Mouse (Mus musculus) lung, postnatal 0 days (tissue): ENCODE measurements around the gene Jam2. TPM values are rescaled to one million over a fixed set of nuclear protein-coding genes. Genes with fewer than 3 reads are reported as not detected.

Experiments
- ATAC-seq: fragments of 200-750 bp; cut with Nextera tagmentation; 2 replicates; pipeline ENCODE4 v1.8.0; 2017; ENCODE audit warnings: moderate library complexity
- DNase-seq: peaks from one replicate; pipeline ENCODE4 v3.0.0-alpha.2; 2016; ENCODE audit warnings: low spot score
- H3K27ac ChIP-seq: fragments of 300-500 bp; sonication (generic); 2 replicates; pipeline ENCODE4 v1.5.1; 2014; ENCODE audit warnings: antibody characterized with exemption, mild to moderate bottlenecking, low read length, mixed read lengths
- H3K27me3 ChIP-seq: fragments of 300-500 bp; sonication (generic); replicated peaks from 2 replicates; pipeline ENCODE4 v1.6.1; 2014; ENCODE audit warnings: low read length, mixed read lengths; ENCODE audit not compliant: insufficient read depth
- H3K36me3 ChIP-seq: fragments of 300-500 bp; sonication (generic); 2 replicates; pipeline ENCODE4 v1.6.1; 2014; ENCODE audit warnings: low read length, mixed read lengths; ENCODE audit not compliant: insufficient read depth
- H3K4me1 ChIP-seq: fragments of 300-500 bp; sonication (generic); 2 replicates; pipeline ENCODE4 v1.6.1; 2014; ENCODE audit warnings: antibody characterized with exemption, low read depth, low read length, mixed read lengths; ENCODE audit not compliant: insufficient read depth
- H3K4me2 ChIP-seq: fragments of 300-500 bp; sonication (generic); replicated peaks from 2 replicates; pipeline ENCODE4 v1.6.1; 2014; ENCODE audit warnings: low read depth, mild to moderate bottlenecking, low read length, moderate library complexity, mixed read lengths
- H3K4me3 ChIP-seq: fragments of 300-500 bp; sonication (generic); 2 replicates; pipeline ENCODE4 v1.5.1; 2014; ENCODE audit warnings: low read depth, low read length
- H3K9ac ChIP-seq: fragments of 300-500 bp; sonication (generic); replicated peaks from 2 replicates; pipeline ENCODE4 v1.6.1; 2014; ENCODE audit warnings: low read depth, mild to moderate bottlenecking
- H3K9me3 ChIP-seq: fragments of 300-500 bp; sonication (generic); 2 replicates; pipeline ENCODE4 v1.6.1; 2016; ENCODE audit warnings: low read length, mixed read lengths
- CTCF ChIP-seq: IDR thresholded peaks from 2 replicates; pipeline ENCODE4 v1.5.1; 2016; ENCODE audit warnings: antibody characterized with exemption, mild to moderate bottlenecking
- EP300 ChIP-seq: IDR thresholded peaks from 2 replicates; pipeline ENCODE4 v1.6.1; 2016; ENCODE audit warnings: antibody characterized with exemption, mild to moderate bottlenecking, control low read depth
- WGBS: fragments of 180-500 bp; shearing (Covaris S2); extraction: QIAGEN DNeasy Blood & Tissue Kit; methylation state at CpG from one replicate; pipeline ENCODE4 v1.1.7; 2014; 5-methylcytosine and 5-hydroxymethylcytosine counted together
- polyA plus RNA-seq: library from polyadenylated mRNA; unstranded; fragments of >200 nt; fragmentation: Nextera tagmentation; extraction: Ambion mirVana; gene quantifications from 2 replicates; pipeline ENCODE4 v1.2.1, GENCODE M21; 2015

Jam2 gene
- polyA plus RNA-seq, 1 experiment from 2014 or later = 38.2 TPM

DNA sequence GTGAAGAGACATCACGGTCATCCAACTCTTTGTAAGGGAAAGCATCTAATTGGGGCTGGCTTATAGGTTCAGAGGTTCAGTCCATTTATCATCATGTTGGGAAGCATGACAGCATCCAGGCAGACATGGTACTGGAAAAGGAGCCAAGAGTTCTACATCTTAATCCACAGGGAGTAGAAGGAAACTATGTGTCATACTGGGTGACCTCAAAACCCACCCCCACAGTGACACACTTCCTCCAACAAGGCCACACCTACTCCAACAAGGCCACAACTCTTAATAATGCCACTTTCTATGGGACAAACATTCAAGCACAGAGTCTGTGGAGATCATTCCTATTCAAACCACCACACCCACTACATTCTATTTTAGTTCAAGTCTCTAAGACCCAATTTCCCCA is 36.3 kb downstream of the Jam2 start:
- Histone ChIP-seq H3K27me3 (no peaks in the 10 kb centered on the region), H3K9me3 (no peaks in the 10 kb centered on the region), H3K27ac (no peak overlapping the region), H3K4me2 (no peak overlapping the region), H3K9ac (no peak overlapping the region), H3K4me3 (no peak overlapping the region), H3K4me1 (no peaks in the 10 kb centered on the region), H3K36me3 (no peaks in the 10 kb centered on the region)
- 68% methylated on average over 1 of the region's 1 CpGs for WGBS
- TF ChIP-seq EP300 (peak; percentile 65), CTCF (no peak)
- ATAC-seq (peak; percentile 49; the same call in 1 of the 2 replicates), DNase-seq (peak; percentile 11)

DNA sequence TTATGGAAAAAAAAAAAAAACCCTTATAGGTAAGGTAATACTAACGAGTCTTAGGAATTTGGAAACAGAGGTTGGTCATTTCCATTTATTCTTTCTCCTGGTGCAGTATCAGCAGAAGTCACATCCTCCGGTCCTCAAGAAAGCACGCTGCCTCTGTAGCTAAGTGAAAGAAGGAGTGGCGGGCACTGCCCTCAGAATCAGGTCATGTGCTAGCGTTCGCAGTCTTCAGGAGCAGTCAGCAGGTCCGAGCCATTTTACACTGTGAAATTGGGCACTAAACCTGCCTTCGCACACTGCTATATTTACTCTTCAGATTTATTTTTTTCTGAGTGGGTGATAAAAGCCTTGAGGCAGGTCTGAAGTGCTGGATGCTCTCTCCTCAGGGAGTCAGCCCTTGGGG is 39.9 kb downstream of the Jam2 start:
- TF ChIP-seq EP300 (no peak), CTCF (no peak)
- DNase-seq = no peak
- 68% methylated on average over 8 of the region's 8 CpGs for WGBS
- Histone ChIP-seq H3K4me1 (no peaks in the 10 kb centered on the region), H3K4me3 (no peak overlapping the region), H3K27me3 (no peaks in the 10 kb centered on the region), H3K36me3 (no peaks in the 10 kb centered on the region), H3K9me3 (no peaks in the 10 kb centered on the region), H3K4me2 (no peak overlapping the region), H3K27ac (no peak overlapping the region), H3K9ac (no peak overlapping the region)
- ATAC-seq = no peak

DNA sequence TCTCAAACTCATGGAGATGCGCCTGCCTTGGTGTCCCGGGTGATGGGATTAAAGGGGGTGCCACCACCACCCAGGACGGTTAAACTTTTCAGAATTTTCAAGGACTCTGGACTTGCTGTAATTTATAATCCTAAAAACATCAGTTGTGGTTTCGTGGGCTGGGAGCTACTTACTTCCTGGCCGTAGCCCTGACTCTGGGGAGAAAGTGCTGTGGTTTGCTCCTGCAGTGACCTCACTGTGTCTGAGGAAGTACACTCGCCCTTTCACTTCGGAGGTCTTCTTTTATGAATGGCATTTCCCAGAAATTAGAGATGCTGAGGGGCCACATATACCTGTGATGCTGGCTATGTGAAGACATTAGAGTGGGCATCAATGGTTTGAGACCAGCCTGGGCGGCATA is 40.6 kb downstream of the Jam2 start:
- WGBS = 69% methylated on average over 8 of the region's 8 CpGs
- Histone ChIP-seq H3K4me3 (no peak overlapping the region), H3K9ac (no peak overlapping the region), H3K27me3 (no peaks in the 10 kb centered on the region), H3K27ac (no peak overlapping the region), H3K4me2 (no peak overlapping the region), H3K9me3 (no peaks in the 10 kb centered on the region), H3K36me3 (no peaks in the 10 kb centered on the region), H3K4me1 (no peaks in the 10 kb centered on the region)
- TF ChIP-seq EP300 (no peak), CTCF (no peak)
- DNase-seq = no peak
- ATAC-seq = no peak

DNA sequence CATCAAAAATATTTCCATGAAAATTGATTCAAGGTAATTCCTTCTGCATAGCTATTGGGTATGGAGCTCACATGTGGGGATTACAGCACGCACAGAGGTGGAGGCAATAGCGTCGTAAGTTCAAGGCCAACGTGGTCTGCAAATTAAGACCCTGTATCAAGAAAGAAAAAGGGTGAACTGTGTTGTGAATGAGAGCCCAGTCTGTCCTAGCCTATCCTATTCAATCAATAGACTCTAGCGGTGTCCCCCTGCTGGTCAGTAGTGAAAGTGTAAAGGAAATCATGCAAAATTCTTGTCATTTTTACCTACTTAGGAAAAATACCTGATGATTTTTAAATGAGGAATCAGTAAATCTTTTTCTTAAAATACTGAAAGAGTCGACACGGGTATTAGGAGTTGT is 43.5 kb downstream of the Jam2 start:
- 33% methylated on average over 7 of the region's 7 CpGs for WGBS
- TF ChIP-seq EP300 (no peak), CTCF (peak; percentile 79)
- Histone ChIP-seq H3K36me3 (0 out of 2 replicates have a peak, but pooled peaks cover 6% of the 10 kb centered on the region), H3K9ac (no peak overlapping the region), H3K4me3 (no peak overlapping the region), H3K4me2 (no peak overlapping the region), H3K9me3 (no peaks in the 10 kb centered on the region), H3K27ac (no peak overlapping the region), H3K27me3 (no peaks in the 10 kb centered on the region), H3K4me1 (no peaks in the 10 kb centered on the region)
- ATAC-seq (no peak), DNase-seq (peak; percentile 60)

DNA sequence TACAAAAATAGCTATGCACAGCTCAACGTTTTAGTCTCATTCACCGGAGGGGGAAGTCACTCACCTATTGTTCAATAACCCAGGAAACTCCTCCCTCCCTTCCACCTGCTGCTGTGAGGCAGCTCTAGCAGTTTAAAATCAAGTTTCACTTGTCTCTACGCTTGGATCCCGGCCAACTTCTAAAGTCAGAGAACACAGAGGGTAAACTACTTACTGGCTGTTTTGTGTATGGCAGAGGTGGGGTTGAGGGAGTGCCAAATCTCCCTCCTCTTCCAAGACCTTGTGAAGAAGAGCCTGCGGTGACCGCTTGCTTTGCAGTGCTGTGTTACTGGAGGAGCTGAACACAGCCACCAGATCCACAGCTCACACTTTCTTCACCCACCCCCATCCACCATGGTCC is 51.1 kb downstream of the Jam2 start:
- H3K9me3 ChIP-seq = no peaks in the 10 kb centered on the region
- H3K27ac ChIP-seq = peak overlapping the region; percentile 38; the same call in 1 of the 2 replicates
- peak; percentile 77 for DNase-seq
- no peaks in the 10 kb centered on the region for H3K4me1 ChIP-seq
- peaks cover 52% of the 10 kb centered on the region; the same call in 1 of the 2 replicates for H3K36me3 ChIP-seq
- TF ChIP-seq EP300 = no peak; the same call in 1 of the 2 replicates
- TF ChIP-seq CTCF = no peak
- 40% methylated on average over 6 of the region's 6 CpGs for WGBS
- no peak overlapping the region for H3K4me3 ChIP-seq
- H3K4me2 ChIP-seq = peak overlapping the region; percentile 8; the same call in 1 of the 2 replicates
- no peaks in the 10 kb centered on the region for H3K27me3 ChIP-seq
- H3K9ac ChIP-seq = no peak overlapping the region
- peak; percentile 71 for ATAC-seq

DNA sequence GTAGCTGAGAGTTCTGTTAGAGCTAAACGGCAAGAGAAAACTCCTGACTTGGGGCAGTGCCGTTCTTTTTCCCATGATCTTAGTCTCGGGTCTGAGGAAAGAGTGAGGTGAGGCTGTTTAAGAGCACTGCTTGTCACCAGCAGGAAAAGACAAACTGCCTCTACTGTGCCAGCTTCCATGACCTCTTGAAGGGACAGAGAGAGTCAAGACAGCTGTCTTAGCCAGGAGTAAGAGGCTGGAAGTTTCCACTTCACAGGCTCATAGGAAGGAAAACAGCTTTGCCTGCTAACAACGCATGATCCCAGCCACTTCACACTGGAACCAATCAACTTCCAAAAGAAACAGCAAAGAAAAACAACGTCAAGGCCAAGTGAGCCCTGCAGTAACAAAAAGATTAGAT is 57.8 kb downstream of the Jam2 start:
- Histone ChIP-seq H3K4me3 (no peak overlapping the region), H3K4me1 (peaks cover 4% of the 10 kb centered on the region; the same call in 1 of the 2 replicates), H3K36me3 (peaks cover 37% of the 10 kb centered on the region; the same call in 1 of the 2 replicates), H3K27me3 (no peaks in the 10 kb centered on the region), H3K27ac (no peak overlapping the region), H3K4me2 (no peak overlapping the region), H3K9me3 (no peaks in the 10 kb centered on the region), H3K9ac (no peak overlapping the region)
- ATAC-seq (no peak), DNase-seq (peak; percentile 23)
- TF ChIP-seq EP300 (no peak), CTCF (no peak)
- 79% methylated on average over 5 of the region's 5 CpGs for WGBS

DNA sequence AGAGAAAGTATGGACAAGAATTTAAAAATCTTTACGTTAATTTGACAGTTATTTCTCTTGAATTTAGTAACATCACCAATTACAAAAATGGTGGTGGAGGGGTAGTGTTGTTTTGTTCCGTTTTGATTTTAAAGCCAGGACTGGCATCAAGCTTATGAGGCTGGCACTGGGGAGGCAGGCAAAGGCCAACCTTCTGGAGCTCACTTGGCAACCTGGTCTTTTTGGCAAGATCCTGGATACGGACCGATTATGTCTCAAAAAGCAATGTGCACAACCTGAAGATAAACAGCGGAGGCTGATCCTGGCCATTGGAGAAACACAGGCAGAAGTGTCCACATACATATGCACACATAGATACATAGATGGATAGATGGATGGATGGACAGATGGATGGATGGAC is 58.8 kb downstream of the Jam2 start:
- peaks cover 27% of the 10 kb centered on the region; the same call in 1 of the 2 replicates for H3K36me3 ChIP-seq
- no peaks in the 10 kb centered on the region for H3K9me3 ChIP-seq
- no peak overlapping the region for H3K4me3 ChIP-seq
- 92% methylated on average over 5 of the region's 5 CpGs for WGBS
- no peak overlapping the region for H3K27ac ChIP-seq
- no peak for ATAC-seq
- no peak for DNase-seq
- TF ChIP-seq CTCF = no peak
- no peak for TF ChIP-seq EP300
- no peaks in the 10 kb centered on the region for H3K27me3 ChIP-seq
- no peak overlapping the region for H3K9ac ChIP-seq
- H3K4me2 ChIP-seq = no peak overlapping the region
- peaks cover 4% of the 10 kb centered on the region; the same call in 1 of the 2 replicates for H3K4me1 ChIP-seq
